Mouse (Mus musculus) right cerebral cortex, postnatal 25 days (tissue): ENCODE results near the gene Fam114a1.

Source experiments
- DNase-seq: peaks from one replicate; pipeline ENCODE4 v3.0.0; 2022

Fam114a1 gene

GRCm38 (mm10) chr5:64969861-64970771 is at the start of gene Fam114a1:
Fam114a1 (plus strand) TSS chr5:64970071.
- peak; percentile 46 for DNase-seq

GRCm38 (mm10) chr5:64922891-64923381 is 46.9 kb upstream of the Fam114a1 start:
- no peak for DNase-seq

- no peak for DNase-seq
These were observed 37.7 kb upstream of the Fam114a1 start for GRCm38 (mm10) chr5:64932215-64932614.

GRCm38 (mm10) chr5:64932775-64933174 is 37.1 kb upstream of the Fam114a1 start:
- no peak for DNase-seq

- DNase-seq: no peak
These were observed 18.4 kb upstream of the Fam114a1 start for GRCm38 (mm10) chr5:64951486-64951885.

- DNase-seq: no peak
These were observed 14.9 kb upstream of the Fam114a1 start for GRCm38 (mm10) chr5:64954931-64955330.

- DNase-seq: no peak
These were observed 10.7 kb upstream of the Fam114a1 start for GRCm38 (mm10) chr5:64958991-64959842.

- no peak for DNase-seq
These were observed 10.0 kb upstream of the Fam114a1 start, which contains the start of gene Tlr6 for GRCm38 (mm10) chr5:64959843-64960230. Tlr6 (minus strand) TSS chr5:64960097.

- DNase-seq: no peak
These were observed 8.9 kb upstream of the Fam114a1 start for GRCm38 (mm10) chr5:64960857-64961391.

- DNase-seq: no peak
These were observed 6.6 kb upstream of the Fam114a1 start for GRCm38 (mm10) chr5:64963271-64963670.

GRCm38 (mm10) chr5:64963735-64964134 is 6.1 kb upstream of the Fam114a1 start:
- no peak for DNase-seq

- no peak for DNase-seq
These were observed 660 bp upstream of the Fam114a1 start for GRCm38 (mm10) chr5:64968961-64969860.

GRCm38 (mm10) chr5:64975121-64975520 is 5.2 kb downstream of the Fam114a1 start:
- DNase-seq: no peak

- DNase-seq: no peak
These were observed 7.3 kb downstream of the Fam114a1 start for GRCm38 (mm10) chr5:64977128-64977527.

- no peak for DNase-seq
These were observed 16.1 kb downstream of the Fam114a1 start for GRCm38 (mm10) chr5:64985971-64986370.

GRCm38 (mm10) chr5:64989940-64990339 is 20.1 kb downstream of the Fam114a1 start:
- no peak for DNase-seq

- DNase-seq: no peak
These were observed 22.7 kb downstream of the Fam114a1 start for GRCm38 (mm10) chr5:64992540-64992939.

- no peak for DNase-seq
These were observed 25.5 kb downstream of the Fam114a1 start for GRCm38 (mm10) chr5:64995408-64995807.

- DNase-seq: no peak
These were observed 33.3 kb downstream of the Fam114a1 start for GRCm38 (mm10) chr5:65002940-65003824.

- no peak for DNase-seq
These were observed 34.2 kb downstream of the Fam114a1 start for GRCm38 (mm10) chr5:65003946-65004535.

GRCm38 (mm10) chr5:65005251-65005650 is 35.4 kb downstream of the Fam114a1 start:
- no peak for DNase-seq
